Mouse (Mus musculus) embryonic facial prominence, embryonic 13.5 days (tissue): ENCODE measurements at regions not wholly inside any gene's neighbourhood (a gene's known extent, or its start where the extent isn't known, plus 50 kb on each side); places are given as distances from the start of the nearest gene placed in this dataset.

ENCODE experiments used
- ATAC-seq: fragments of 200-750 bp; cut with Nextera tagmentation; 2 replicates; pipeline ENCODE4 v1.8.0; 2017; ENCODE audit warnings: low read depth; ENCODE audit not compliant: insufficient number of reproducible peaks, insufficient read depth, low FRiP score, low TSS enrichment
- H3K27ac ChIP-seq: fragments of 300-500 bp; sonication (generic); 2 replicates; pipeline ENCODE4 v1.5.1; 2015; ENCODE audit warnings: moderate library complexity, mild to moderate bottlenecking, inconsistent platforms
- H3K27me3 ChIP-seq: fragments of 300-500 bp; sonication (generic); 2 replicates; pipeline ENCODE4 v1.6.1; 2015; ENCODE audit warnings: mild to moderate bottlenecking, inconsistent platforms
- H3K36me3 ChIP-seq: fragments of 300-500 bp; sonication (generic); 2 replicates; pipeline ENCODE4 v1.6.1; 2015; ENCODE audit warnings: mild to moderate bottlenecking, inconsistent platforms
- H3K4me1 ChIP-seq: fragments of 300-500 bp; sonication (generic); 2 replicates; pipeline ENCODE4 v1.6.1; 2015; ENCODE audit warnings: inconsistent platforms
- H3K4me2 ChIP-seq: fragments of 300-500 bp; sonication (generic); 2 replicates; pipeline ENCODE4 v1.6.1; 2015; ENCODE audit warnings: moderate library complexity, mild to moderate bottlenecking, inconsistent platforms
- H3K4me3 ChIP-seq: fragments of 300-500 bp; sonication (generic); 2 replicates; pipeline ENCODE4 v1.5.1; 2015; ENCODE audit warnings: mild to moderate bottlenecking, inconsistent platforms
- H3K9ac ChIP-seq: fragments of 300-500 bp; sonication (generic); 2 replicates; pipeline ENCODE4 v1.6.1; 2015; ENCODE audit warnings: mild to moderate bottlenecking, inconsistent platforms
- H3K9me3 ChIP-seq: fragments of 300-500 bp; sonication (generic); 2 replicates; pipeline ENCODE4 v1.6.1; 2016; ENCODE audit warnings: inconsistent platforms
- whole genome bisulfite sequencing: fragments of 180-500 bp; shearing (Covaris S2); methylation state at CpG from one replicate; pipeline ENCODE4 v1.1.7; 2015; ENCODE audit warnings: mixed read lengths; 5-methylcytosine and 5-hydroxymethylcytosine counted together

DNA sequence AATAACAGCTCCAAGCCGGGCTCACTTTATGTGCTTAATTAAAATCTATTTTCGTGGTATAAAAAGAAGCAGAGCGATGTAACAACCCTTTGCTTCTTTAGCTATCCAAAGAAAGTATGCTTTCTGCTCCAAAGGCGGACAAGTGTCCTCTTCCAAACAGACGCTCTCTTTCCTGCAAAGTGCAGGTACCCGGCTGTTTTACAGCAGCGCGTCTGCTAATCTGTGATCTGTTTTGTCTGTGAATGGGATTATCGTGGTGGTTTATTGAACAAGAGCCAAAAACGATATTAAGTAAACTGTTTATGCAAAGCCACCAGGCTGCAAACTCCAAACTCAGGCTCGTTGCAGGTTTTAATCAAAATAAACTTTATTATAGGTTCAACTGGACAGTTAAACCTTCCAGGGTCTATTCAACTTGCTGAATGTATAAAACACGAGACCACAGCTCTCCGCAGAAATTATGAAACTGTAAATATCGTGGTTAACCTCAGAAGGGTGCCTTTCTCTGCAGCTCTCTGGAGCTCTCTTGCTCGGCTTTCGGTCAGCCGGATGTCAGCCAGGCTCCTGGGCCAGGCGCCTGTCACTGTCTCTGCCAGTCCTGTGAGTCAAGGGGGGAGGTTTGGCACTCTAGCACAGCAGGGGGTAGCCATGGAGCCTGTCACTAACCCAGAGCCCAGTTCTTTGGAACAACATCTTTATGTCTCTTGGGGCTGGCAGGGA, 206.2 kb upstream of the Myocd start:
- no peak overlapping the region for H3K27ac ChIP-seq
- WGBS, result 54% methylated on average over 18 of the region's 18 CpGs
- H3K27me3 ChIP-seq, result peaks cover 15% of the 10 kb centered on the region
- H3K4me3 ChIP-seq, result no peak overlapping the region
- H3K4me2 ChIP-seq, result peak overlapping the region; percentile 24
- no peak for ATAC-seq
- H3K36me3 ChIP-seq, result no peaks in the 10 kb centered on the region
- H3K4me1 ChIP-seq, result peaks cover 15% of the 10 kb centered on the region
- H3K9ac ChIP-seq, result no peak overlapping the region
- H3K9me3 ChIP-seq, result no peaks in the 10 kb centered on the region

DNA sequence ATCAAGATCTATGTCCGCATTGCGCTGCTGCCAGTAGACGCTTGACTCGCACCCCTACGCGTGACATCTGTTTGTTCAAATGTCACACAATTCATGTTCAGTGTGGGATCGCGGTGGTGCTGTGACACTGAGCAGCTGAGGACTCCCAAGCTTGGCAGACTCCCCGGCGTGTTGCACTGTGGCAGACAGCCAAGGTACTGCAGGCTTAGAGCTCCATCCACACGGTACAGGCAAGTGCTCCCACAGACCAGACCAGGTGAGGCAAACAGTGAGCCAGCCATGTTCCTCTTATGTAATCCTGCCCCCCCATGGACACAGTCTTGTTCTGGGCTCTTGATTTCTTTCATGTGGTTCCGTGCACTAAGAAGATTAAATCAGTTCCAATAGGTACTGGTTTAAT, 205.5 kb upstream of the Myocd start:
- Histone ChIP-seq H3K9ac (no peak overlapping the region), H3K36me3 (no peaks in the 10 kb centered on the region), H3K4me1 (peaks cover 15% of the 10 kb centered on the region), H3K9me3 (no peaks in the 10 kb centered on the region), H3K4me2 (no peak overlapping the region), H3K27ac (no peak overlapping the region), H3K4me3 (no peak overlapping the region), H3K27me3 (peaks cover 14% of the 10 kb centered on the region)
- WGBS, result 78% methylated on average over 12 of the region's 12 CpGs
- no peak for ATAC-seq

- no peak for ATAC-seq
- 83% methylated on average over 9 of the region's 9 CpGs for WGBS
Measured at GRCm38 (mm10) chr11:65469762-65470741, 200.3 kb upstream of the Myocd start.

DNA sequence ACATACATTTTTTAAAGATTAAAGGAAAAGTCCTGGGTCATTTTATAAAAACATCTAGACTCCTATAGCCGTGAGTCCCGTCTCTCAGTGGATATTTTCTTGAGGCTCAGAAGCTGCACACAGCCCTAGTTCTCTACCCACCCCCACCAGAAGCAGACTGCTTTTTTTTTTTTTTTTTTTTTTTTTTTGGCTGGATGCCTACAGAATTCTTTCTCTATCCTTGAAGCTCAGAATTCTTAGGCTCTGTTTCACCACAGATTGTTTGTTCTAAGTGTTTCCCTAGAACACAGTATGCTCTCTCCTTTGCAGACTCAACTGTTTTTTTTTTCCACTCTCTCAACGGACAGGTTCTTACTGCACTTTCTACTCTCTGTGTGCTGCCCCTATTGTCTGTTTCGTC, 191.3 kb upstream of the Myocd start:
- Histone ChIP-seq H3K9me3 (no peaks in the 10 kb centered on the region), H3K27ac (no peak overlapping the region), H3K27me3 (no peaks in the 10 kb centered on the region), H3K36me3 (no peaks in the 10 kb centered on the region), H3K4me2 (no peak overlapping the region), H3K4me3 (no peak overlapping the region), H3K4me1 (peaks cover 10% of the 10 kb centered on the region; the same call in 1 of the 2 replicates), H3K9ac (no peak overlapping the region)
- ATAC-seq, result no peak
- 46% methylated on average over 4 of the region's 4 CpGs for WGBS

More at GRCm38 (mm10) chr11:65469762-65470741, 200.3 kb upstream of the Myocd start:
- Histone ChIP-seq H3K9me3 (no peaks in the 10 kb centered on the region), H3K36me3 (no peaks in the 10 kb centered on the region), H3K27me3 (peaks cover 10% of the 10 kb centered on the region; the same call in 1 of the 2 replicates), H3K4me2 (no peak overlapping the region), H3K9ac (no peak overlapping the region), H3K27ac (no peak overlapping the region), H3K4me1 (no peaks in the 10 kb centered on the region), H3K4me3 (no peak overlapping the region)

DNA sequence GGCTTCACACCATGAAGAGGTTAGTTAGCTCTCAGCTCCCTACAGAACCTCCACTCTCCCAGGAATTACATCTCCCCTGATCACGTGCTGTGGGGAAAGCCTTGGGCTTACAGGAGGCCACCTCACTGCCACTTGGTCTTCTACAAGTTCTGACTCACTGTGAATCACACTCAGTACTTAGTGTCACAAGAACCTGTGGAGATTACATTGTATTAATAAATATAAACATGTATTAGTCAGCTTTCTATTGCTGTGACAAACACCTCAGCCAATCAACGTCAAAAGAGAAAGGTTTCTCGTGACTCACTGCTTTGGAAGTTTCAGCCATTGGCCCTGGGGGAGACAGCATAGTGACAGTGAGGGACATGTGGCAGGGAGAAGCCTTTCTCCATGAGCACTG, 178.6 kb upstream of the Myocd start:
- 0 out of 2 replicates have a peak, but pooled peaks cover 3% of the 10 kb centered on the region for H3K9me3 ChIP-seq
- no peaks in the 10 kb centered on the region for H3K4me1 ChIP-seq
- no peak overlapping the region for H3K9ac ChIP-seq
- no peak overlapping the region for H3K4me3 ChIP-seq
- H3K27me3 ChIP-seq, result no peaks in the 10 kb centered on the region
- no peak overlapping the region for H3K4me2 ChIP-seq
- no peak for ATAC-seq
- 88% methylated on average over 3 of the region's 3 CpGs for WGBS
- H3K36me3 ChIP-seq, result no peaks in the 10 kb centered on the region
- H3K27ac ChIP-seq, result no peak overlapping the region

GRCm38 (mm10) chr11:65443466-65444024, 173.8 kb upstream of the Myocd start:
- WGBS, result 82% methylated on average over 11 of the region's 11 CpGs
- Histone ChIP-seq H3K4me1 (no peaks in the 10 kb centered on the region), H3K9me3 (no peaks in the 10 kb centered on the region)

DNA sequence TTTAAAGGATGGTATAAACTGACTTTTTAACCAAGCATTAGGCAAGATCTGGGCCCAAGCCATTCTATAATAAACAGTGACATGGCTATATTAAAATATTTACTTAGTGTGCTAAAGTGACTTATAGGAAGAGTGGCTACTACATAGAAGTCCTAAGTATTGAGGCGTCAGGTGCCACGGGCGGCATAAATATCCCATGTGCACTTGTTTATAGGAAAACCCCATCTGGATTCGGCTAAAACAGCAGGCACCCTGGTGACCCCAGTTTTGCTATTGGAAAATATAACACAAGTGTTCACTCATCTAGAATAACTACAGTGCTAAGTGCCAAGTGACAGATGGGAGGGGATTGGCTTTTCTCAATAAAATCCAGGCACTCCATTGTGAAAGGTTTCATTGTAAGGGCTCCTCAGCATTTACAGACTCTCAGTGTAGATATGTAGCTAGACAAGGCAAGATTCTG, 165.9 kb upstream of the Myocd start:
- no peaks in the 10 kb centered on the region for H3K27me3 ChIP-seq
- H3K9ac ChIP-seq, result no peak overlapping the region
- H3K4me3 ChIP-seq, result no peak overlapping the region
- H3K4me2 ChIP-seq, result no peak overlapping the region
- WGBS, result 87% methylated on average over 4 of the region's 4 CpGs
- H3K27ac ChIP-seq, result no peak overlapping the region
- H3K4me1 ChIP-seq, result no peaks in the 10 kb centered on the region
- no peaks in the 10 kb centered on the region for H3K36me3 ChIP-seq
- no peak for ATAC-seq
- H3K9me3 ChIP-seq, result no peaks in the 10 kb centered on the region

More at GRCm38 (mm10) chr11:65443466-65444024, 173.8 kb upstream of the Myocd start:
- Histone ChIP-seq H3K27ac (no peak overlapping the region), H3K9ac (no peak overlapping the region), H3K27me3 (no peaks in the 10 kb centered on the region), H3K4me3 (no peak overlapping the region), H3K4me2 (no peak overlapping the region), H3K36me3 (no peaks in the 10 kb centered on the region)
- ATAC-seq, result no peak

- no peak for ATAC-seq
- Histone ChIP-seq H3K27me3 (no peaks in the 10 kb centered on the region), H3K4me3 (no peak overlapping the region), H3K4me1 (no peaks in the 10 kb centered on the region), H3K27ac (no peak overlapping the region), H3K9ac (no peak overlapping the region), H3K36me3 (no peaks in the 10 kb centered on the region), H3K9me3 (no peaks in the 10 kb centered on the region), H3K4me2 (no peak overlapping the region)
- WGBS, result 24% methylated on average over 1 of the region's 1 CpGs
Measured at GRCm38 (mm10) chr11:65421889-65422288, 152.1 kb upstream of the Myocd start.

- no peaks in the 10 kb centered on the region for H3K4me1 ChIP-seq
- H3K9ac ChIP-seq, result no peak overlapping the region
- H3K27me3 ChIP-seq, result no peaks in the 10 kb centered on the region
- H3K4me2 ChIP-seq, result no peak overlapping the region
- WGBS, result 70% methylated on average over 1 of the region's 1 CpGs
- no peak overlapping the region for H3K4me3 ChIP-seq
- ATAC-seq, result no peak
- H3K36me3 ChIP-seq, result no peaks in the 10 kb centered on the region
- no peak overlapping the region for H3K27ac ChIP-seq
- H3K9me3 ChIP-seq, result no peaks in the 10 kb centered on the region
Measured at GRCm38 (mm10) chr11:65408621-65409020, 138.8 kb upstream of the Myocd start.

DNA sequence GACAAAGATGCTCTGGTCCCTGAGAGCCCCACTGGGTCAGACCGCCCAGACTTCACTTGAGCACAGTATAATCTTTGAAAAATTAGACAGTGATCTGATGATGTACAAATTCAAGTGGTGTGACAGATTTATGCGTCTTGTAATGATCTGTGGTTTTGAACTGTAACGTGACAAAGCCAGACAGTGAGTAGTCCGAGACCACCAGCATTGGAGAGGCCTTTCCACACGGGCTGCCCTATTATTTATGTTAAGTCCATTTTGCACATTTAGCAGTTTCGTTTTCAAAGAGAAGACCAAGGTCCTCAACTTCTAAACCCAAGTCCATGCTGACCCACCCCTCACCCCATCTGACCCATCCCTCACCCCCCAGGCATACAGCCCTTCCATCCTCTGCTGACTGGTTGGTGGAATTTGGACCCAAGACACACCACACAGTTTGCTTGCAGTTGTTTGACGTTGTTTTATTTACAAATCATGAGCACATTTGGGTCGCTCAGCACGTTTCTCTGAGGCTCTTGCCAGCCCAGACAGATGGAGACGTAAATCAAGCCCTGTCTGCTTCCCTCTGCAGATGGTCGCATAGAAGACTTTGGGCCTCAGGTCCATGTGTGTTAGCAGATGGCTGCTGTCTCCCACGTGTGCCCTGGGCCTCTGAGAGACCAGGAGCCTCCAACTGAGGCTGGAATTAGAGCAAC, 132.8 kb upstream of the Myocd start:
- Histone ChIP-seq H3K4me3 (no peak overlapping the region), H3K4me1 (no peaks in the 10 kb centered on the region), H3K36me3 (no peaks in the 10 kb centered on the region), H3K27me3 (no peaks in the 10 kb centered on the region), H3K9me3 (no peaks in the 10 kb centered on the region), H3K9ac (no peak overlapping the region), H3K27ac (no peak overlapping the region), H3K4me2 (no peak overlapping the region)
- no peak for ATAC-seq
- WGBS, result 73% methylated on average over 12 of the region's 12 CpGs

DNA sequence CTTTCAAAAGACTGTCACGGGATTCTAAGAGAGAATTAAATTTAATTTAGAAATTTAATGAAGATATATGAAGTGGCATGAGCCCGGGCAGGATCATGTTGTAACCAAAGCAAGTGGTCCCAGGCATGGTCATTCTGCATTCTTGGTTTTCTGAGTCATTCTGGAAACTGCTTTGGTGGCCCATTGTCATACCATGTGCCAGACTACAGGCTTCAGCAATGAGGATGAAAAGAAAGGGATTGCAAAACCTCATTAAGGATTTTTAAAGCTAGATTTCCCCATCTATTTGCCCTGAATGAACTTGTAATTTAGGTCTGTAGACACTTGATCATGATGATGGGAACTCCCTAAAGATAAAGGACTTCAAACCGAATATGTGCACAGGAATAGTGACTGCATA, 119.4 kb upstream of the Myocd start:
- Histone ChIP-seq H3K4me3 (no peak overlapping the region), H3K4me1 (peaks cover 12% of the 10 kb centered on the region), H3K27me3 (peaks cover 3% of the 10 kb centered on the region; the same call in 1 of the 2 replicates), H3K36me3 (no peaks in the 10 kb centered on the region), H3K9ac (no peak overlapping the region), H3K9me3 (no peaks in the 10 kb centered on the region), H3K27ac (no peak overlapping the region), H3K4me2 (no peak overlapping the region)
- 75% methylated on average over 3 of the region's 3 CpGs for WGBS
- no peak for ATAC-seq
